30 mouse cellular contexts compared by ENCODE assay signal in genomic region chr17:88050318-88050717, GRCm38 (mm10).
"Had no signal": no experiment of that assay in that cellular context is flagged by ENCODE, and none has a peak within 500 bp of the region (broad histone marks: within the 10 kb centered on the region; RNA-seq: fewer than 3 reads in every experiment).

No protein-coding gene starts in this region.

- H3K4me2 ChIP-seq: limb, embryonic 12.5 days; limb, embryonic 13.5 days; limb, embryonic 15.5 days; liver, embryonic 12.5 days; liver, embryonic 13.5 days; liver, embryonic 15.5 days; lung, embryonic 14.5 days; lung, embryonic 15.5 days; midbrain, embryonic 11.5 days; midbrain, embryonic 12.5 days; midbrain, embryonic 13.5 days; midbrain, embryonic 15.5 days; neural tube, embryonic 12.5 days had no signal

- H3K27me3 ChIP-seq: limb, embryonic 12.5 days; limb, embryonic 13.5 days; limb, embryonic 15.5 days; liver, embryonic 12.5 days; liver, embryonic 13.5 days; liver, embryonic 15.5 days; lung, embryonic 15.5 days; megakaryocyte, embryonic 14.5 days; midbrain, embryonic 12.5 days; midbrain, embryonic 13.5 days; midbrain, embryonic 15.5 days; neural tube, embryonic 12.5 days had no signal

- H3K4me1 ChIP-seq: limb, embryonic 10.5 days; limb, embryonic 12.5 days; limb, embryonic 15.5 days; midbrain, embryonic 10.5 days; midbrain, embryonic 12.5 days had no signal

- H3K9ac ChIP-seq: limb, embryonic 12.5 days; limb, embryonic 13.5 days; limb, embryonic 15.5 days; liver, embryonic 12.5 days; liver, embryonic 13.5 days; liver, embryonic 14.5 days; liver, embryonic 15.5 days; lung, embryonic 14.5 days; lung, embryonic 15.5 days; midbrain, embryonic 12.5 days; midbrain, embryonic 13.5 days; midbrain, embryonic 15.5 days; neural tube, embryonic 12.5 days had no signal

- H3K4me3 ChIP-seq: left cerebral cortex, adult 2 months; limb, embryonic 10.5 days; limb, embryonic 12.5 days; limb, embryonic 13.5 days; limb, embryonic 15.5 days; liver, embryonic 12.5 days; liver, embryonic 13.5 days; liver, embryonic 15.5 days; lung, embryonic 15.5 days; megakaryocyte, embryonic 14.5 days; midbrain, embryonic 10.5 days; midbrain, embryonic 12.5 days; midbrain, embryonic 13.5 days; midbrain, embryonic 15.5 days; myocyte; neural tube, embryonic 12.5 days had no signal

- DNase-seq: left cerebral cortex, postnatal 4 days; liver, embryonic 13.5 days; lung, adult 18-20 months; lung, adult 2 months; lung, embryonic 14.5 days; lung, postnatal 10 days; lung, postnatal 14 days; lung, postnatal 36 days; lung, postnatal 4 days; midbrain, embryonic 14.5 days had no signal

- H3K27ac ChIP-seq: left cerebral cortex, adult 2 months; limb, embryonic 10.5 days; limb, embryonic 12.5 days; limb, embryonic 13.5 days; limb, embryonic 15.5 days; liver, embryonic 12.5 days; liver, embryonic 13.5 days; liver, embryonic 14.5 days; liver, embryonic 15.5 days; lung, embryonic 15.5 days; macrophage; midbrain, embryonic 10.5 days; midbrain, embryonic 12.5 days; midbrain, embryonic 13.5 days; midbrain, embryonic 15.5 days; neural tube, embryonic 12.5 days had no signal

- H3K36me3 ChIP-seq: limb, embryonic 13.5 days; limb, embryonic 15.5 days; liver, embryonic 13.5 days; liver, embryonic 15.5 days; lung, embryonic 15.5 days; midbrain, embryonic 15.5 days; neural tube, embryonic 12.5 days had no signal

- ATAC-seq: liver, embryonic 12.5 days; lung, postnatal 0 days; midbrain, embryonic 13.5 days; midbrain, embryonic 15.5 days; midbrain, embryonic 16.5 days had no signal

- H3K9me3 ChIP-seq: limb, embryonic 10.5 days; limb, embryonic 12.5 days; limb, embryonic 13.5 days; limb, embryonic 15.5 days; liver, embryonic 12.5 days; liver, embryonic 13.5 days; liver, embryonic 15.5 days; lung, embryonic 15.5 days; megakaryocyte, embryonic 14.5 days; midbrain, embryonic 10.5 days; midbrain, embryonic 12.5 days; midbrain, embryonic 13.5 days; midbrain, embryonic 15.5 days; neural tube, embryonic 12.5 days had no signal
